21 mouse cellular contexts compared by ENCODE assay signal in genomic region chr17:32240881-32241531, GRCm38 (mm10). TPM values are rescaled to one million over a fixed set of nuclear protein-coding genes. Genes with fewer than 3 reads are reported as not detected.
A peak's percentile ranks its signal among the peaks of the same experiment; 100 is the strongest.
DNase-seq lines count a peak whose midpoint lies in the region; ATAC-seq lines count a peak whose summit lies in the region.
"Had no signal": no experiment of that assay in that cellular context is flagged by ENCODE, and none has a peak within 500 bp of the region (broad histone marks: within the 10 kb centered on the region; RNA-seq: fewer than 3 reads in every experiment).

No protein-coding gene starts in this region.

- H3K4me1 ChIP-seq in heart, embryonic 13.5 days: peaks cover 72% of the 10 kb centered on the region
- peaks cover 20% of the 10 kb centered on the region for H3K4me1 ChIP-seq in heart, embryonic 10.5 days

- H3K4me2 ChIP-seq in heart, embryonic 13.5 days: no peak overlapping the region
- H3K4me2 ChIP-seq: forebrain, embryonic 12.5 days; hindbrain, embryonic 14.5 days; intestine, embryonic 15.5 days; liver, embryonic 13.5 days had no signal

- H3K36me3 ChIP-seq in heart, embryonic 13.5 days: peaks cover 14% of the 10 kb centered on the region
- peaks cover 13% of the 10 kb centered on the region; the same call in 1 of the 2 replicates for H3K36me3 ChIP-seq in heart, embryonic 10.5 days
- H3K36me3 ChIP-seq: intestine, embryonic 15.5 days had no signal

- H3K4me3 ChIP-seq in heart, embryonic 13.5 days: no peak overlapping the region
- no peak overlapping the region for H3K4me3 ChIP-seq in heart, embryonic 10.5 days
- H3K4me3 ChIP-seq: embryonic facial prominence, embryonic 10.5 days; forebrain, embryonic 12.5 days; intestine, embryonic 15.5 days; limb, embryonic 10.5 days; liver, embryonic 13.5 days had no signal

- peak overlapping the region; percentile 20; the same call in 1 of the 2 replicates for H3K27ac ChIP-seq in heart, embryonic 13.5 days (replicated peaks)
- no peak overlapping the region for H3K27ac ChIP-seq in heart, embryonic 10.5 days
- H3K27ac ChIP-seq: embryonic facial prominence, embryonic 10.5 days; forebrain, embryonic 12.5 days; hindbrain, embryonic 14.5 days; intestine, embryonic 15.5 days; limb, embryonic 10.5 days; liver, embryonic 13.5 days had no signal

- WGBS in heart, embryonic 13.5 days: 71% methylated on average over 2 of the region's 2 CpGs
- 92% methylated on average over 2 of the region's 2 CpGs for WGBS in heart, embryonic 10.5 days

- DNase-seq in heart, embryonic 10.5 days (ENCODE audit: low spot score): no peak
- DNase-seq in lung, postnatal 36 days: peak; percentile 59
- DNase-seq in lung, postnatal 14 days: no peak
- peak; percentile 38 for DNase-seq in T-cell, adult 2 months (ENCODE audit: low spot score)
- peak; percentile 17 to 20 for DNase-seq in natural killer cell, adult 2 months (ENCODE audit: low spot score in 2 of 2)
- no peak for DNase-seq in right cerebral cortex, postnatal 25 days
- no peak for DNase-seq in layer of hippocampus, adult 11-12 months (ENCODE audit: low spot score)
- DNase-seq: cerebellum, adult 18-20 months; heart, adult 11 months; heart, postnatal 14 days; kidney, adult 9 months; kidney, postnatal 25 days; layer of hippocampus, adult 9-11 months; liver, embryonic 13.5 days; thymus, postnatal 14 days had no signal

- no peak overlapping the region for H3K9ac ChIP-seq in heart, embryonic 13.5 days
- H3K9ac ChIP-seq: forebrain, embryonic 12.5 days; hindbrain, embryonic 14.5 days; intestine, embryonic 15.5 days; liver, embryonic 13.5 days had no signal

- no peaks in the 10 kb centered on the region for H3K9me3 ChIP-seq in heart, embryonic 13.5 days
- no peaks in the 10 kb centered on the region for H3K9me3 ChIP-seq in heart, embryonic 10.5 days
- H3K9me3 ChIP-seq: embryonic facial prominence, embryonic 10.5 days; forebrain, embryonic 12.5 days; intestine, embryonic 15.5 days; limb, embryonic 10.5 days; liver, embryonic 13.5 days had no signal

- no peak for ATAC-seq in heart, embryonic 13.5 days (ENCODE audit: extremely low read depth, insufficient number of reproducible peaks, low FRiP score, low TSS enrichment)
- ATAC-seq: intestine, embryonic 15.5 days had no signal

- no peaks in the 10 kb centered on the region for H3K27me3 ChIP-seq in heart, embryonic 13.5 days (replicated peaks)
- H3K27me3 ChIP-seq in heart, embryonic 10.5 days (ENCODE audit: insufficient read depth, poor library complexity, severe bottlenecking): no peaks in the 10 kb centered on the region
- H3K27me3 ChIP-seq: forebrain, embryonic 12.5 days; intestine, embryonic 15.5 days; liver, embryonic 13.5 days had no signal

RNA-seq across cellular contexts. Expression of gene Brd4, which starts 43.5 kb away (rescaled TPM):
- 58.8 and 64.2 TPM in 2 replicates for polyA plus RNA-seq in heart, embryonic 13.5 days (2015; fragmentation: Nextera tagmentation; extraction: Ambion mirVana)
- 73.1 and 105 TPM in 2 replicates for polyA plus RNA-seq in heart, embryonic 10.5 days (2016; fragmentation: Nextera tagmentation; extraction: Ambion mirVana)

RNA-seq across cellular contexts. Expression of gene Ephx3, which starts 51.7 kb away (rescaled TPM):
- polyA plus RNA-seq in heart, embryonic 13.5 days (2015; fragmentation: Nextera tagmentation; extraction: Ambion mirVana): 0.11 TPM in 1 of 2 replicates, not detected in the other
- not detected in 2 replicates for polyA plus RNA-seq in heart, embryonic 10.5 days (2016; fragmentation: Nextera tagmentation; extraction: Ambion mirVana)
- polyA plus RNA-seq: forebrain, embryonic 12.5 days; limb, embryonic 10.5 days; liver, embryonic 13.5 days had no signal

Comparison
In these comparisons a context has a peak if more than half of its experiments do, and no peak if none do; other contexts are left out.
1. DNase-seq: peak in lung, postnatal 36 days (single experiment), T-cell, adult 2 months (single experiment) and natural killer cell, adult 2 months (2 of 2); none in heart, embryonic 10.5 days (single experiment), lung, postnatal 14 days (single experiment), right cerebral cortex, postnatal 25 days (single experiment) and layer of hippocampus, adult 11-12 months (single experiment).